Mouse (Mus musculus): ENCODE data around the gene Zranb2.

Zranb2 gene

GRCm38 (mm10) chr3:157579376-157579775 is 45.4 kb downstream of the Zranb2 start:
- DNase-seq = no peak

- DNase-seq = no peak
Measured at GRCm38 (mm10) chr3:157580299-157580698, 46.3 kb downstream of the Zranb2 start.

DNA sequence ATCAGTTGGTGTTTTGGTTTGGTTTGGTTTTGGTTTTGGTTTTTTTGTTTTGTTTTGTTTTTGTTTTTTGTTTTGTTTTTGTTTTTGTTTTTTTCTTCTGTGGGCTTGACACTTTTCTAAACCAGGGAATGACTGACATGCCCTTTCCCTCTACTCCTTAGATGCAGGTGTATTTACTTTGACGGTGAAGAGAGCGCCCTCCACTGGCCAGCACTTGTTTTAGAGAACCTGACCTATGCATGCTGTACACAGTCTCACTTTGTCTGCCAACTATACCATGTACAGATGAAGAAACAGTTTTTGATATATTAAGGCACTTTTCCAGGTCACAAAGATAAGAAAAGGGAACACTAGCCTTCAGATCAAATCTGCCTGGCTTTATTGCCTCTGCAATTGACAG is 47.8 kb downstream of the Zranb2 start:
- no peak for DNase-seq

GRCm38 (mm10) chr3:157582626-157583405 is 48.9 kb downstream of the Zranb2 start:
- no peak for DNase-seq

- DNase-seq = no peak
Measured at GRCm38 (mm10) chr3:157597837-157598379, 63.9 kb downstream of the Zranb2 start.
